Mouse (Mus musculus) cerebral cortex, adult 2 months (tissue): Measurements from ENCODE around the gene Celsr1.

Experiments used
- WGBS: fragments of 180-500 bp; shearing (Covaris S2); methylation state at CpG from one replicate; pipeline ENCODE4 v1.1.7; 2018; 5-methylcytosine and 5-hydroxymethylcytosine counted together

Gene Celsr1

GRCm38 (mm10) chr15:86033191-86033841 lies at the start of gene Celsr1:
Celsr1 (minus strand) TSS chr15:86033777.
- WGBS, result under 1% methylated on average over 80 of the region's 80 CpGs

GRCm38 (mm10) chr15:86083261-86083741 lies 49.7 kb upstream of the Celsr1 start:
- 44% methylated on average over 6 of the region's 6 CpGs for WGBS

- 38% methylated on average over 11 of the region's 11 CpGs for WGBS
These were observed 49.0 kb upstream of the Celsr1 start for GRCm38 (mm10) chr15:86082551-86082961.

GRCm38 (mm10) chr15:86081654-86082053 lies 48.1 kb upstream of the Celsr1 start:
- WGBS, result 72% methylated on average over 12 of the region's 12 CpGs

- WGBS, result 90% methylated on average over 1 of the region's 1 CpGs
These were observed 46.8 kb upstream of the Celsr1 start for GRCm38 (mm10) chr15:86080408-86080807.

DNA sequence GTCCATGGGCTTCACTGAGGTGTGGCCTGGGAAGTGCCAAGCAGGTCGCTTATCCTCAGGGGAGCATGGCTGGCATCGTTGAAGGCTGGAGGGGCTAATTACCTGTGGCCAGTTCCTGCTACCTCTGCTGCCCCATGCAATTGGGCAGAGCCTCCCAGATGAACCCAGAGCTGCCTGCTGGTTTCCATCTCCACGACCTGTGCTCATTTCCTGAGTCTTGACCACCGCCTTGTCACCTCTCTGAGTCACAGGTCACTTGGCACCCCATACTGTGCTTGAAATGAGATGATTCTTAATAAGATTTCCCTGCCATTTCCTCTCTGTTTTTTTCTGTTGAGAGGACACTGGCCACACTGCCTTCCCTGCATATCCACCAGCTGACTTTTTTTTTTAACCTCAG lies 46.3 kb upstream of the Celsr1 start:
- WGBS, result 71% methylated on average over 4 of the region's 4 CpGs

GRCm38 (mm10) chr15:86079467-86079866 lies 45.9 kb upstream of the Celsr1 start:
- 53% methylated on average over 5 of the region's 5 CpGs for WGBS

GRCm38 (mm10) chr15:86078481-86079216 lies 45.1 kb upstream of the Celsr1 start:
- 59% methylated on average over 18 of the region's 18 CpGs for WGBS

DNA sequence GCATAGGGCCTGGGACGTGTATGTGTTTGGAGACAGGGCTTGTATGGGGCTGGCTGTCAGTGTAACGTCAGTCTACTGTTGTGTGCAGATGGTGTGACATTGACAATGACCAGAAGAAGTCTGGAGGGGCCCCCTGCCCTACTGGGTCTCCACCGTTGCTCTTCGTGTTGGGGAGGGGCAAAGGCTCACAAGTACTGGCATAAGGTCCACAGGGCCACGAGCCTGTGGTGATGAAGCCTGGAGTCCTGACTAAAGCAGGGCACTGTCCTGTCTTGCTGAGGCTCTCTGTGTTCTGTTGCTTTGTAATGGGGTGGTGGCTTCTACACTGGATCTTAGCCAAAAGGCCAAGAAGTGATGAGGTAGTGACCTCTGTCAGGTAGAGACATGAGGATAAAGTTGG lies 44.4 kb upstream of the Celsr1 start:
- WGBS, result 74% methylated on average over 5 of the region's 5 CpGs

DNA sequence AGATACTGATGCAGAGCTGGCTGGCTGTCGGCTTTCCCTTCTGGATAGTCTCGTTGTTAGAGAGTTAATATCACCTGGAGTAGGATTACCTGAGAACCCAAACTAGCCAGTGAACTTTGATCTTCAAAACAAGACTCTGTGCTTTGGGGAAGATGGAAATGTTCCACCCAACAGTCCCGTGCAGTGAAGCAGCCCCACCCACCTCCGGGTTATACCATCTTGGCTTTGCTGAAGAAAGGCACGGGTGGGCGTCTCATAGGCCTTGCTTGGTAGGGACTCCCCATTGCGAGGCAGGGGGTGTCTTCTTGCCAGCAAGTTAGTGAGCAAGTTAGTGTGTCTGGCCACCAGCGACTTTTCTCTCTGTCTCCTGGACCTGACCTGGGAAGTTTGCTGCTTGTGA lies 42.8 kb upstream of the Celsr1 start:
- 67% methylated on average over 8 of the region's 8 CpGs for WGBS

GRCm38 (mm10) chr15:86076048-86076315 lies 42.4 kb upstream of the Celsr1 start:
- 87% methylated on average over 2 of the region's 2 CpGs for WGBS

- WGBS, result 89% methylated on average over 20 of the region's 20 CpGs
These were observed 41.9 kb upstream of the Celsr1 start for GRCm38 (mm10) chr15:86075305-86076047.

- WGBS, result 92% methylated on average over 16 of the region's 16 CpGs
These were observed 40.8 kb upstream of the Celsr1 start for GRCm38 (mm10) chr15:86074171-86074937.

GRCm38 (mm10) chr15:86071166-86071565 lies 37.6 kb upstream of the Celsr1 start:
- 88% methylated on average over 1 of the region's 1 CpGs for WGBS

DNA sequence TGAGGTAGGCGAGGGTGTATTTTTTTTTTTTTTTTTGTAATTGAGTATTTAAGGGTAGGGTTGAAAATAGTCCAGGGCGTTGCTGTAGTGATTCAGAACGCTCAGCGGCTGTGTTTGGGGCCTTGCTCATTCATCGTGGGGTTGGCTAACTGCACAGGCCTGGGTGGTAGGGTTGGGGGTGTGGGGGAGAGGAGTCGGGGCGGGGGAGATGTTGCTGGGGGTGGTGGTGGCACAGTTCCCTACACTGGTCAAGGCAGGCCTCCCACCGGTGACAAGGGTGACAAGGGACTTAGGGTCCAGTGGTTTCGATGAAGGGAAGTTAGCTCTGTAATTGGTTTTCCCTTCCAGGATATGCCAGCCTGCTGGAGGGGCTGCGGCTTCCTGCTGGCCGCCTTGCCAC lies 36.8 kb upstream of the Celsr1 start:
- 33% methylated on average over 11 of the region's 11 CpGs for WGBS

GRCm38 (mm10) chr15:86069011-86069791 lies 35.6 kb upstream of the Celsr1 start:
- WGBS, result 78% methylated on average over 10 of the region's 10 CpGs

GRCm38 (mm10) chr15:86067941-86068495 lies 34.4 kb upstream of the Celsr1 start:
- WGBS, result 82% methylated on average over 4 of the region's 4 CpGs

DNA sequence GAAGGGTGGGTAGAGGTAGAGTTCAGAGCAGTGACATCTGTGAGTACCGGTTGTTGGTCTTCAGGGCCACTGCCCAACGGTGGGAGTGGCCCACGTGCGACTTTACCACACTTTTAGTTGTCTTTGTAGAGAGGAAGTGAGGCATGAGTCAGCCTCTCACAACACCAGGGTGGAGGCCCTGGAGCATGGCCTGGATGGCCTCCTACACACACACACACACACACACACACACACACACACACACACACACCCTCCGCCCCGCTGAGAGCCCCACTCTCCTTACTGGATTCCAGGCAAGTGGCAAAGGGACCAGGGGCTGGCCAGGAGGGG lies 34.0 kb upstream of the Celsr1 start:
- WGBS, result 34% methylated on average over 6 of the region's 6 CpGs

DNA sequence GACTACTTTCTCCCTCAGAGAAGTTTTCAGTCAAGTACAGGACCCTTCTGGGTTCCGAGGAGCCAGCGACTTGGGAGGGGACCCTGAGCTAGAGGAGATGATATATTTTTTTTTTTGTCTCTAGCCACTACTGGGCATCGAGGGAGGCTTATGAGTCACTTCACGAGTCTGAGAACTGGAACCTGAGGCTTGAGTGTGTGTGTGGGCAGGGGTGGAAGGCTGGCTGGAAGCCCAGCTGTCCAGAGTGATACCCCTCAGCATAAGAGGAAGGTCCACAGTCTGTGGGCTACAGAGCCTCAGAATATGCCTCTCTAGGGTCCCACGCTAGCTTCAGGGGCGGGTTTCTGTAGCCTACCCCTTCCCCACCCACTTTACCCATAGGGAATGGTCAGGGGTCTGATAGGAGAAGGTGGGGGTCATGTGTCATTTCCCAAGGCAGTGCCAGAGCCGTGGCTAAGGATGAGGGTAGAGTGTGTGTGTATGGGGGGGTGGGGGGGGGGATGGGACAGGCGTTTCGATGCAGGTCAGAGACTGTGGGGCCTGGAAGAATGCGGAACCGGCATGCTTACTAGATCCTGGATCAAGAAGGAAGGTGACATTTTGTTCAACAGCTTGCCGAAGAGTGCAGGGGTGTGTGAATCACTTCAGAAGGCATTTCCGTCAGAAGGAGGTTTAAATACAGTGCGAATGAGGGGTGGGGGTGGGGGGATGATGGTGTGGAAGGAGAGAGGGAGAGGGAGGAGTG lies 33.4 kb upstream of the Celsr1 start:
- WGBS, result 31% methylated on average over 14 of the region's 14 CpGs

DNA sequence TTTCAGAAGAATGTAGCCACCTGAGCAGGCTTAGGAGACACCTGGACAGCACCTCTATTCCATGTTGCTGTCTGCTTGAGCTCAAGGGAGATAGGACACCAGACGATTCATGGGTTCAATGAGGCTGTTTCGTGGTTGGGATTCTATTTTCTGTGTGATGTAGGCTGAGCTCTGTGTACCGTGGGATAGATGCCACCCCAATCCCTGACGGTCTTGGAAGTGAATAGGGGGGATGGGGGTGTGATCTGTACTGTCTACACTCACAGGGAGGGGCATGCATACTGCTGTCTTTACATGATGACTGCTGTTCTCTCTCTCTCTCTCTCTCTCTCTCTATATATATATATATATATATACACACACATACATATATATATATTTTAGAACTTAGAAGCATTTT lies 31.8 kb upstream of the Celsr1 start:
- 62% methylated on average over 4 of the region's 4 CpGs for WGBS
